Mouse (Mus musculus): Measurements from ENCODE around the gene Cacna1h.

The Cacna1h gene

DNA sequence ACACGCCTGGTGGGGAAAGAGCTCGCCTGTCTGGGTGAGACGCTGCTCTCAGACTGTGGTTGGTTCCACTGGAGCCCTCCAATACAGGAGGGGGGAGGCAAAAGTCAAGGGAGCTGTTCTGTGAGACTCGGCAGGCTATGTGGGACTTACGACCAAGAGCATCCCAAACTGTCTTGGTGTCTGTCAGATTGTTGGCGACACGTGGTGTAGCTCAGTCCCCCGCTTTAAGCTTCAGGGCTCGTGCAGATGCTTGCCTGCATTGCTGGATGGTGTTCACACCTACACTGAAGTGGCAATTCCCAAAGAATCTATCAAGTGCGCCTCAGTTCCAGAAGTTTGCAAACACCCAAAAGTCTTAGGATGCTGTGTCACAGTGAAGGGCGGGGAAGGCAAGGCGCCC lies 14.3 kb upstream of the Cacna1h start:
- DNase-seq (ENCODE audit: extremely low read depth, insufficient read length, low spot score), result no peak

- no peak for DNase-seq (ENCODE audit: extremely low read depth, insufficient read length, low spot score)
These were observed 12.3 kb upstream of the Cacna1h start for GRCm38 (mm10) chr17:25445841-25446240.

DNA sequence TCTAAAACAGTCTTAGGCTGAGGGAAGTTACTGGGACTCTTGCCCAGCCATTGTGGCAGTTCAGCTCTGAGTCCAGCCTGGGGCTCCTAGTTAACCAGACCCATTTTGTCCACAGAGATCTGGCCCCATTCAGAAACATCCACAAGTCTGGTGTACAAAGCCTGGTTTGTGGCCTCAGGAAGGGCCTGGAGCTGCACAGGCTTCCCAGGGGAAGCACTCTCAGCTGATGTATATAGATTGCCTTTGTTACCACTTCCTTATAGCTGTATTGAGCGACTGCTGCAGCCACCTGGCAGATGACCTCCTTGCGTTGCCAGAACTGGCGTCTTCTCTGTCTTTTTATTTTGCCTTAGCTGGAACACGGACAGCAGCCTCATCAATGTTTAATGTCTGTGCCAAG lies 11.5 kb upstream of the Cacna1h start:
- no peak for DNase-seq (ENCODE audit: extremely low read depth, insufficient read length, low spot score)

GRCm38 (mm10) chr17:25442889-25443288 lies 9.3 kb upstream of the Cacna1h start:
- no peak for DNase-seq (ENCODE audit: extremely low read depth, insufficient read length, low spot score)

DNA sequence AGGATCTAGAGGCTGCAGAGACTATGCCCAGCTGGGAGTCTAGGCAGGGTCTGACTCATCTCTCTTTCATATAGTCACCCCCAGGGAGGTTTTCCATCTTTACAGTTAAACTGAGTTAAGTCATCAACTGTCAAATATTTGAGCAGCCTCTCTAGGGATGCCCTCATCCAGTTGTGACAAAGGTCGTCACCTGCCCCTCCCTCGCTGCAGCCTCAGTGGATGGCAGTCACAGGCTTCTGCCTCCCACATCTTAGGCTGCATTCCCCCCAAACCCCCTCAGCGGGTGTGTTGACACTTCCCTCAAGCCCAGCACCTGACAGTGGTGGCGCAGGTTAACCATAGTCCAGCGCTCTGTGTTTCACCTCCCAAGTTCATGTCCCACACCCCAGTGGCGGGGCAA lies 7.8 kb upstream of the Cacna1h start:
- no peak for DNase-seq (ENCODE audit: extremely low read depth, insufficient read length, low spot score)

- DNase-seq (ENCODE audit: extremely low read depth, insufficient read length, low spot score), result no peak
These were observed 363 bp downstream of the Cacna1h start for GRCm38 (mm10) chr17:25433223-25433616.

DNA sequence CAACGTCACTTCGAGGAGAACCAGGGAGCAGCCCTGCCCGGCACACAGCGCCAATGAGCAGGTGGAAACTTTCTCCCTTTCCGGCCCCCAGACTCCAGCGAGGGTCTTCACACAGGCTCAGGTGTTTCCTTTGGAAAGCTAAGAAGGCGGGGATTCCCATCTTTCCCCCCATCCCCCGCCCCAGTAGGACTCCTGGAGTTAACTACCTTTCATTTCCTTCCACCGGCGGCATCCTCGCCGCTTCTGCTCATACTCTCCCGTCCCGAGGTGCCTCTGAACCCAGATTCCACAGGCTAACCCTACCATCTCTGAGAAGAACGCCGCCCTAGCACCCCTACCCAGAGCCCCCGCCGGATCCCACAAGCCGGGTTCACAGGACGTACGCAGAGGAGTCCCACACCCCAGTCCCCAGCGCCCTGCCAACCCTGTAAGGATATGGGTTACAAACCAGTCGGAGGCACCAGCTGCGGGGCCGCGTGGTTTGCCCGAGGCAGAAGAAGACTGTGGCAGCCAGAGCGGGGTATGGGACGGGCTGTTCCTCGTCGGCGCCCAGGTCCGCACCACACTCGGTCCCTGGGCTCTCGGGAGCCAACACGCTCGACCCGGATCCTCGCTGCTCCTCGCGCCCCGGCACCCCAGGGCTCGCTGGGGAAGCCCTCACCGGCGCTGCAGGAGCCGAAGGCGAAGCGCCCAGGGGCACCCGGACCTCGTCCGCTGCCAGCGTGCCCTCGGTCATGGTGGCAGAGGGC lies 976 bp downstream of the Cacna1h start:
- DNase-seq (ENCODE audit: extremely low read depth, insufficient read length, low spot score), result no peak

DNA sequence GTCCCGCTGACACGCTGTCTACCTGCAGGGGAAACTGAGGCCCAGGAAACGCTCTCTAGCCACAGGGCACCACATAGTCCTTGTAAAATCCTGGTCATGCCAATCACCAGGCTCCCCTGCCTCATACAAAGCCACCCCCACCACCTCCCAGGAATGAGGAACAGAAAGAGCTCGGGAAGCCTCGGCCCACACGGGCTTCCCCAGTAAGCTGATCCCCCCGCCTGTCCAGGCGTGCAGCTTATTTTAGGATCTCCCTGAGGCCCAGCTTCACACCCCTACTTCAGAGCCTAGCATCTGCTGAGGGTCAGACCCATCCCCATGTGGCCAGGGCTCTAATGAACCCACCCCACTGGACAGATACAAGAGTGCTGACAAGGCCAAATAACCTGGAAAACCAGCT lies 3.0 kb downstream of the Cacna1h start:
- no peak for DNase-seq (ENCODE audit: extremely low read depth, insufficient read length, low spot score)

DNA sequence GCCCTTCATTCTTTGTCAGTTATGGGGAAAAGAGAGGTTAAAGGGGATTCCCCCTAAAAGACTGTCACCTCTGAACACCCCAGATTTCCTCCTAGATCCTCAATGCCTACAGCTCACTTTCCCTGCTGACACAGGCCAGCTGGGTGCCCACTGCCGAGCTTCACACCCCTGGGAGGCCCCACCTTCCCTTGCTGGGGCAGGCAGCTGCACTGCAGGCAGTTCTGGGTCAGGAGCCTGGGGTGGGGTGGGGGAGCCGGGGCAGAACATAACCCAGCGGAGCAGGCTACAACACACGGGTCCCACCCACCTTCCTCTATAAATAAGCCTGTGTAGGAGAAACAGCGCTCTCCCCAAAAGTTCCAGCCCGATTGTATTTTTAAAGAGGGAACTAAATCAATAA lies 3.7 kb downstream of the Cacna1h start:
- DNase-seq (ENCODE audit: extremely low read depth, insufficient read length, low spot score), result no peak

GRCm38 (mm10) chr17:25429240-25429639 lies 4.3 kb downstream of the Cacna1h start:
- DNase-seq (ENCODE audit: extremely low read depth, insufficient read length, low spot score), result no peak

GRCm38 (mm10) chr17:25427441-25427840 lies 6.1 kb downstream of the Cacna1h start:
- DNase-seq (ENCODE audit: extremely low read depth, insufficient read length, low spot score), result no peak

GRCm38 (mm10) chr17:25425996-25426395 lies 7.6 kb downstream of the Cacna1h start:
- DNase-seq (ENCODE audit: extremely low read depth, insufficient read length, low spot score), result no peak

- no peak for DNase-seq (ENCODE audit: extremely low read depth, insufficient read length, low spot score)
These were observed 9.0 kb downstream of the Cacna1h start for GRCm38 (mm10) chr17:25424526-25425080.

DNA sequence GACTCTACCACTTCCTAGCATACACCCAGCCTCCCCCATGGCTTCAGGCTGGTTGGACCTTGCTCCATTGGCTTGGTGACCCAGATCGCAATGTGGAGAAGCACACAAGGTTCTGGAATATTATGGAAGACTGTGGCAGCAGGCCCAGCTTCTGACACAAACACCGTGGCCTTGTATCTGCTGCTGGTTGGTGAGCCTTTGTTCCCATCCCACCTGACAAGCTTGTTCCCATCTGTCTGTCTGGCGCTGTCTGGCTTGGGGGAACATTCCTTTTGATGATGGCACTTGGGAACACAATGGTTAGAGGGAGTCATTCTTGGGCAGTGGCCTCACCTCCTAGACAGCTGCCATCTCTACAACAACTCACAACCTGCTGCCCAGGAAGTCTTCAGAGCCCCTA lies 12.6 kb downstream of the Cacna1h start:
- no peak for DNase-seq (ENCODE audit: extremely low read depth, insufficient read length, low spot score)

- no peak for DNase-seq (ENCODE audit: extremely low read depth, insufficient read length, low spot score)
These were observed 14.7 kb downstream of the Cacna1h start for GRCm38 (mm10) chr17:25418926-25419325.

DNA sequence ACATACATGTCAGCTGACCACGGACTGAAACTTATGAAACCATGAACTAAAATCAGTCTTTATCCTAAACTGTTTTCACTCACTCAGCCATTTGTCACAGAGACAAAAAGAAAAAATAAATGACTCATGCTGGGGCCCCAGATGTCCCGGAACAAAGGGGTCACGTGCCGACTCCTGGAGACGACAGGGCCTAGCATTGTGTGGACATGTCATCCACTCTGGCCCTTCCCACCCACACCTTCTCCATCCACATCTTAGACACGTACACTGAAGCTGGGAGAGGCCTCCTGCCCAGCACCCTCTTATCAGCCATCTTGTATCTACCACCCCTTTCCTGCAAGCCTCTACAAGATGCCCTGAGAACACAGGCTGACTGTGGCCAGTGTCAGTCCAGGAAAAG lies 15.6 kb downstream of the Cacna1h start:
- DNase-seq (ENCODE audit: extremely low read depth, insufficient read length, low spot score), result no peak

DNA sequence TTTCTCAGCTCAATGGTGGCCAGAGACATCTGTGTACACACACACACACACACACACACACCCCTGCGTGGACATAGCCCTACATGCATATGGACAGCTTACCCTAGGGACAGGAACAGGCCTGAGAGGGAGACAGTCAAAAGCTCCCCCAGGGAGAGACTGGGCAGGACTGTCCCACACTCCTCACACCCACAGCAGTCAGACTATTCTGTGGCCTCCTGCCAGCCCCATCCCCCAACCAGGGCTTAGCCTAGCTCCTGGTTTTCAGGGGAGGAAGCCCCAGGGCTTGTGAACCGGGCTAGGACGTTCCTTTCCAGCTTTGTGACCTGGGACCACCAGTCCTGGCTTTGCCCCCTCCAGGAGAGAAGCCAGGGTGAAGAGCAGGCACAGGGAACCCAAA lies 17.4 kb downstream of the Cacna1h start:
- DNase-seq (ENCODE audit: extremely low read depth, insufficient read length, low spot score), result no peak

- DNase-seq (ENCODE audit: extremely low read depth, insufficient read length, low spot score), result no peak
These were observed 18.1 kb downstream of the Cacna1h start for GRCm38 (mm10) chr17:25415421-25415913.

DNA sequence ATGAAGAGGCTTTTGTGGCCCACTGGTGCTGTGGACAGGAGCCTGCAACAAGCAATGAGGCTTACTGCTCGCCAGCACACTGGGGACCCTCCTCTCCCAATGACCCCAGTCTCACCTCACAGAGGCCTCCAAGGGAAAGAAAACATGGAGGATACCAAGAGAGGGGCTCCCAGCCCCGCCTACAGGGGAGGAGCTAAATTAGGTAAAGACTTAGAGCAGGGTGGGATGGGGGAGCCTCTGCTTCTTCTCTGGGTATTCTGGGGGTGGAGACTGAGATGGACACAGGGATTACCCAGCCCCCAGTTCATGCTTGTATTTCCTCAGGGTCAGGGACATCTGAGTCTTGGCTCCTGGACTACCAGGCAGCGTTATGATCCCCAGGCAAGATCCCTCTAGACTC lies 18.7 kb downstream of the Cacna1h start:
- no peak for DNase-seq (ENCODE audit: extremely low read depth, insufficient read length, low spot score)

DNA sequence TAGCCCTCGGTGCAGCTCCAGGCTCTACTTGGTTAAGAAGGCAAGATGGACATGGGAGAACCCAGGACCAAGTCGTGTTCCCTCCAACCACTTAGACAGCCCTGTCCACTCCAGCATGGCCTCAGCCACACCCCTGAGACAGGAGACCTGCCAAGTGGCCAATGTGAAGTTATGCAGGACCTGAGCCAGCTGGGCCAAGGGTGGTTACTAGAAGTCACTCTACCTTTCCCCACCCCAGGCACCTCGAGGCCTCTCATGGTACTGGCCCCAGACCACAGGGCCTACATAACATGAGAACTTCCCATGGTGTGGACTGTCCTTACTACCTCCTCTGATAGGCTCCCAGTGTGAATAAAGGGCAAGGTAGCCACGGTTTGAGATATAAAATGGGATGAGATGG lies 19.4 kb downstream of the Cacna1h start:
- DNase-seq (ENCODE audit: extremely low read depth, insufficient read length, low spot score), result no peak

DNA sequence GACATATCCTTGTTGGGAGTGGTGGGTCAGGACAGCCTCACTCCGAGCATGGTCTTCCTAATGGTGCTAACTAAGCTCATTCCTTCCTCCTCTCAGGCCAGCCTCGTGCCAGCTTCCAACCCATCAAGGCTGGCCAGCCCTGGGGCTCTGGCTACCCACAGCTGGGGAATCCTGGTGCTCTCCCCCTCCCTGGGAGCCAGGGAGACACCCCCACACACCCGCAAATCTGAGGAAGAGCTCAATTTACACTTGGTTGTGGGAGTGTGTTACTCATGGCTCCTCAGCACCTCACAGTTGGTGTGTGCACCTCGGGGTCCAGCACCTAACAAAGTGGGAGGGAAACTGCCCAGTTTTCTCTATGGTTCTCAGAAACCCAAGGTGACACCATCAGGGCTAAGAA lies 22.3 kb downstream of the Cacna1h start:
- no peak for DNase-seq (ENCODE audit: extremely low read depth, insufficient read length, low spot score)

DNA sequence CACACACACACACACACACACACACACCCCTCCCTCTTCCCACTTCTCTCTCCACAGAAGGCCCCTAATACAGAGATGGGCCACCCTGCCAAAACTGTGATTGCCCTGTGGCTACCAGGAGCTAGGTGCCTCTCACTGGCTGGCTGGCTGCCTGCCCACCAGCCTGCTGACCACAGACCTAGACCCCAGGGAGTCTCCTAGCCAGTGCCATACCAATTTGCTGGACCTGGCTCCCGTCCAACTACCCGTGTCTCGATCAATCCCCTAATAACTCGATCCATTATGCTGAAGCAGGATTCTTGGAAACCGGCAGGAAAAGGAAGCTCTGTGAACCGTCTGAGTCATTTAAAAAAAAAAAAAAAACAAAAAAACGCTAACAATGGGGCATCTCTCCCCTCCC lies 22.8 kb downstream of the Cacna1h start:
- DNase-seq (ENCODE audit: extremely low read depth, insufficient read length, low spot score), result no peak

- DNase-seq (ENCODE audit: extremely low read depth, insufficient read length, low spot score), result no peak
These were observed 23.4 kb downstream of the Cacna1h start for GRCm38 (mm10) chr17:25410180-25410579.

Measured in 3134 (cell line).